Mouse (Mus musculus): ENCODE data around the gene Nxpe3. TPM values are rescaled to one million over a fixed set of nuclear protein-coding genes. Genes with fewer than 3 reads are reported as not detected.

Gene Nxpe3
- total RNA-seq, 2 experiments from 2014 or later: 0.25 to 0.38 TPM

DNA sequence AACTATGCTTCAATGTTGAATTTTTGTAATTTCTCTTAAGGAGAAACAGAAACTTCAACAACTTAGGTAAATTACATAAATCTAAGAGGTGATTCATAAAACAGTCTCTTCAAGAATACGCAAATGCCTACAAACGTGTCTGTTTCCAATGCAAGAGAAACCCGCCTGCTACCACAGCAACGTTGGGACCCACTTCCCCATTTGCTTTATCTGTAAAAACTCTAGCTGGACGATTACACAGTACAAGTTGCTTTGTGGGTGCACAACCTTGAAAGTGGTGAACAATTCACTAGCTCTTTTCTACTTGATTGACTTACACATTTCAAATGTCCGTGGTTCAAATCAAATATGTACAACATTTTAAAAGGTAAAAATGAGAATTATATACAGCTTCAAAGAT is 83.3 kb downstream of the Nxpe3 start:
- DNase-seq (ENCODE audit: low spot score): no peak

DNA sequence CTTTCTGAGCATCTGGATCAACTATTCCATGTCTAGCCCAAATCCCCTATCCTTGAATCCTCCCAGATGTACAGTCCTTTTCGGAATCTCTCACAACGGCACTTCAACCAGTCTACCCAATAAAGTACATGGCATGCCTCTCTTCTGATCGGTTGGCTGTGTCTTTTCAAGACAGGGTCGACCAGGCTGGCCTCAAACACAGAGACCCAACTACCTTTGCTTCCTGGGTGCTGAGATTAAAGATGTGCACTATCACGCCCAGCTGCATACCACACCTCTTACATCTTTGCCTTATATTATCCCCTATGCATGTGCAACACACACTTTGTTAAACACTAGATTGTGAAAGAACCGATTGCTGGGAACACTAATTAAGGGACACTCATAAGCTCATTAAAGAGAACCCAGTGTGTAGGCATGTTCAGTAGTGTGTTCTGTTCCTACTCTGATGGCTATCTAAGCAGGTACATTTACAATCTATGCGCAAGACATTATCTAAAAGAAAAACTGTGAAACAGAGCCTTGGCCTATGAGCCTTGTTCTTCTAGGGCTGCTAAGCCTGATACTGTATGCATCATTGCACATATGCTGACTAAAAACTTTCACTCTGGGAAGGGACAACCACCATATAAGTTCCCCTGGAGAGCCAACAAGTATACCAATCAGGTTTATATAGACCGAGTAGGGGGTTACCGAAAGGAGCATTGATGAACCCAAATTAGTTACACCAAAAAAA is 85.1 kb downstream of the Nxpe3 start:
- DNase-seq (ENCODE audit: low spot score): no peak

DNA sequence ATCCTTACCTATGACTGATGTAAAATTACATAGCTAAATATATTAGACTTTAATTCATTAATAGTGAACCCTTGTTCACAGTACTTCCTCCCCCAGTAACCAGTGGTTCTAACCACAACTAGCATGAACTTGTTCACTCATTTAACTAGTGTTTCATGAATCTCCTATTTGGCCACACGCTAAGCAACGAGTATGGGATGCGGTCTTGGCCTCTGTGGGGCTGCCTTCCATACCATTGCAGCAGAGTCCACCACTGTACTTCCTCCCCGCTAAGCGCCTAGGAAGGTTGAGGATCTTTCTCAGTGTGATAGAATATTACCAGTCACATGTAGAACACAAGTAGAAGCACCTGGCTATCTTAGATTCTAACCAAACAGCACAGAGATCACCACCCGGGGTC is 85.7 kb downstream of the Nxpe3 start:
- DNase-seq (ENCODE audit: low spot score): no peak

DNA sequence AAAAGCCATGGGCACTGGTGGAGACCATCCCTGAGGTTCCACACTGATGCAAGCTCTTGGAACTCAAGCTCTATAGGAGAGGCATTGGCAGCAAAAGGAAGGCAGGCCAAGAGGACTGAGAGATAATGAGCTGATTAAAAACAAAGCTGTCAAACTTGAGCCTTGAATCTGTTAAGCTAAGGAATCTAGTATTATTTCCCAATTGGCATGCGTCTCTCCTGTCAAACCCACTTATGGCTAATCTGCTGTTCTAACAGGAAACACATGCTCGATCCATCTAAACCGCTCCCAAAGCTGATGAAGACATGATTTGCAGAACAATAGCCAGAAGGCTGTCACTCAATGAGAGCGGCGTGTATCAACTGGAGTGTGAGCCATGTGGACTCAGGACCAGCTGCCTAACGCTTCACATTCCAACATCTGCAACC is 87.6 kb downstream of the Nxpe3 start:
- DNase-seq (ENCODE audit: low spot score): no peak

DNA sequence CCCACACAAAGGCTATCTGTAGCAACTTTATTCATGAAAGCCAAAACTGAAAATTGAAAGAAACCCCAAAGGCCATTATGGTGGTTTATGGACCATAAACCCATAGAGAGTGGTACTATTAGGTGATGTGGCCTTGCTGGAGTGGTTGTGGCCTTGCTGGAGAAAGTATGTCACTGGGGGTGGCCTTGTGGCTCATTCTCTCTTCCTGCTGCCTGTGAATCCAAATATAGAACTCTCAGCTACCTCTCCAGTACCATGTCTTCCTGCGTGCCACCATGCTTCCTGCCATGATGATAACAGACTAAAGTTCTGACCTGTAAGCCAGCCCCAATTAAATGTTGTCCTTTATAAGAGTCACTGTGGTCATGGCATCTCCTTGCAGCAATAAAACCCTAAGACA is 90.3 kb downstream of the Nxpe3 start:
- DNase-seq (ENCODE audit: low spot score): no peak

DNA sequence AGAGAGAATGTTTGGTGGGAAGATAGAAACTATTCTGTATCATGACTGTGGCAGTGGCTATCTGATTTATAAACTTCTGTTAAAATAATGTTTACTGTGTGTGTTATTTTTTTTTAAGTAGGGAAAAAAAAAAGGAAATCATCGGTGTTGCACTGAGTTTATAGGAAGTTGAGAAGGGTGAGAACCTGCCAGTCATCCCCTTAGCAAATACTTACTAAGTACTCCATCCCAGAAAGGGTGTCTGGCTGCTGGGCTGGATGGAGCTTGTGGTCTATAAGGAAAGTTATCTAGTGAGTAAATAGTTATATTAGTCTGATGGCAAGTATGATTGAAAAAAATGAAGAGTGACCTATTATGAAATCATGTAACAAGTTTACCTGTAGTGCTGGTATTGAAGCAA is 93.5 kb downstream of the Nxpe3 start:
- DNase-seq (ENCODE audit: low spot score): no peak

DNA sequence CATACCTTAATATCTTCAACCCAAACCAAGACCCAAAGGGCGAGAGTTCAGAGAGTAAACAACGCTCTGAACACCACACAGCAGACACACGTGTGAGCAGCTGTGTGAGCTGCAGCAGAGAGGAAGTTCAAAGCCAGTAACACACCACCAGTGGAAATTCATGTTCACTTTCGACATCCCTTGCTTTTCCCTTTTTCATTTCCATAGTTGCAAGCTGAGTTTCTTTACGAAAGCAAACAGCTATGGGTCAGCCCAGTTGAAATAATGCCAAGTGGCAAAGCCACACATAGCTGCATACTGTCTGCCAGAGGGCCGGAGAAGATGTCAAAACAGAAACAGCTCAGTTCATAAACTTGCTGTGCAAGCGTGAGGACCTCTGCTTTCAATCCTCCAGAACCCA is 96.2 kb downstream of the Nxpe3 start:
- no peak for DNase-seq (ENCODE audit: low spot score)

DNA sequence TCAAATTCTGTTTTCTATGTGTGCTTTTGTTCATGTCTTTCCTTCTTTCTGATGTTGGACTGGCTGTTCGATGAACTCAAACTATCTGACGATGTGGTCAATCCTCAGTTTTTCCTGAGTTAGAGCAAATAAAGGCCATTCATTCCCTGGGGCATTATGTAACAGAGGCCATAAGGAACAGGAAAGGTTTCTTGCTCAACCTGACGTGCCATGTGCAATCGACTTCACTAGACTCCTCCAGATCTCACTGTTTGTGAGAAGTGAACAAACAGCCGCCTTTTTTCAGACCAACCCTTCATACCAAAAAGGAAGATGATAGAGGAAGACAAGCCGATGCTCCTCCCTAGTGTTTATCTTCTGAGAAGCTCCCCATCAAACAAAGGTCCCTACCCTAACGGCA is 104.8 kb downstream of the Nxpe3 start:
- DNase-seq (ENCODE audit: low spot score): no peak

Other genes starting within 250 kb of the Nxpe3 start
- gene Nfkbiz, start 56.4 kb downstream of the Nxpe3 start, total RNA-seq (2021): 1 to 10 TPM in 1 of 2 experiments, under 1 TPM in 1; 0.75 to 1.3 TPM
- gene Cep97, start 39.6 kb upstream of the Nxpe3 start, total RNA-seq (2021): 1 to 10 TPM; 5.9 to 6.4 TPM
- gene Rpl24, start 71.0 kb upstream of the Nxpe3 start, total RNA-seq (2021): 100 to 1,000 TPM; 638 to 646 TPM
- 10 to 100 TPM; 10.1 to 12.9 TPM for gene Zbtb11, start 78.6 kb upstream of the Nxpe3 start, total RNA-seq (2021)
- gene Pcnp, start 134.5 kb upstream of the Nxpe3 start, total RNA-seq (2021): 10 to 100 TPM; 56.6 to 57.2 TPM
- 1 to 10 TPM; 8.3 to 9.6 TPM for gene Trmt10c, start 142.5 kb upstream of the Nxpe3 start, total RNA-seq (2021)
- 10 to 100 TPM in 1 of 2 experiments, 1 to 10 TPM in 1; 7.2 to 10.0 TPM for gene Senp7, start 153.1 kb upstream of the Nxpe3 start, total RNA-seq (2021)

Data from gastrocnemius, adult 18-20 months (tissue).